Mouse (Mus musculus) kidney, postnatal 10 days (tissue): Measurements from ENCODE around the gene Psmd4.
"Not testable (repeated sequence)": the region's sequence is repeated elsewhere in the genome, so short reads cannot be mapped to it uniquely, and the experiment has no call there.

Experiments used
- DNase-seq: peaks from one replicate; pipeline ENCODE4 v3.0.0; 2021; ENCODE audit warnings: mixed read lengths

Psmd4 gene

DNA sequence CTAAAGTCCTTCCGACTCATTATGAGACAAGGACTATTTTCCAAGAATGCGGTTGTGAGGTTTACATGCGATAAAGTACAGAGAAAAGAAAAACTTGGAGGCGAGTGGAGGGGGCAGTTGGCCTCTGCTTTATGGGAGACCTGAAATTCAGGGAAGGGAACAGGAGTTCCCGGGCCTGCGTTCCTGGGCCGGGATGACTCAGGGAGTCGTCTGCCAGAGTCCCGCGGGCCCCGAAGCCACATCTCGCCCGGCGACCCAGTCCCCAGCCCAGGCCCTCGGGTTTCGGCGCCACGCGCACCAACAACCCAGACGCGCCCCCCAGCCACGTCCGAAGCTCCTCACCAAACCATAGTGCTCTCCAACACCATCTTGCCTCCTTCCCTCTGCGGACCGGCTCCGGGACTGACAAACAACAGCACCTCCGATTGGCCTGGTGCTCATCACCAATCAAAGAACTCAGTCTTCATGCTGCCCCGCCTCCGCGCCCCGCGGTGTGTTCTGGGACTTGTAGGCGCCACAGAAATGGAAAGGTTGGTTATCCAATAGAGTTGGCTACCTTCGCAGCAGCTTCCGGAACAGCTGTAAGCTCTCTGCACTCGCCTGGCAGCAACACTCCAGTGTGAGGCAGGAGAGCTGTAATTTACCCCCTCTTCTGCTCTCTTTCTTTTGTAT is at the start of gene Psmd4:
Gene Psmd4, minus strand, starts transcription at position 449 of the 672 bp plus-strand sequence.
- DNase-seq, result peak; percentile 98

DNA sequence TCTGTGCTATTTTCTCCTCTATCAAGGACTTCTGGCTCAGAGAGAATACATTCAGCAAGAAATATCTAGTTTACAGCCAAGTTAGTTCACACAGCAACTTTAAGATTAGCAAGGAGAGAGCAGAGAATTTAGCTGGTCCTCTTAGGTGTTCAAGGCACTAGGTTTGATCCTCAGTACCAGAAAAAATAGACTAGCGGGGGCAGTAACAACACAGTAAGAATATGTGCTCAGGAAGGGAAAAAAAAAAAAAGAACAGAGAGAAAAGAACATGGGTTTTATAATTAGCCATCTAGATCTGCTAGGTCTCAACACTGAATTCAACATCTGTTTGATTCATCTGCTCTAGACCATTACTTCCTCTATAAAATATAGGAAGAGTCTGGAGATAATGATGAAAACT is 45.7 kb upstream of the Psmd4 start:
- DNase-seq, result no peak

DNA sequence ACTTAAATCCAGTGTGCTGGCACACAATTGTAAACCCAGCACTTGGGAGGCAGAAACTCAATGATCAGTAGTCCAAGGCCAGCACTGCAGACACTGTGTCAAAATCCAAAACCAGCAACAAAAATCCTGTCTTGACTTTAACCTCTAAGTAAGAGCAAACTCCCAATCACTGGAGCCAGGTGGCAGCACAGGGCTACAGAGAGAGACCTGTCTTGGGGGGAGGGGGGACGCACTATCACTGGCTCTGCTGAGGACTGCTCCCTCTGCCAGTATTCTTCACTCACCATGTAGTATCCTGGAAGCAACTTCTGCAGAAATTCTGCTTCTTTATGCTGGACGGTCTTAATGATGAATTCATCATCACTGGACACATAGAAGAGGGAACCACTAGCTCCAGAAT is 29.2 kb upstream of the Psmd4 start:
- no peak for DNase-seq

DNA sequence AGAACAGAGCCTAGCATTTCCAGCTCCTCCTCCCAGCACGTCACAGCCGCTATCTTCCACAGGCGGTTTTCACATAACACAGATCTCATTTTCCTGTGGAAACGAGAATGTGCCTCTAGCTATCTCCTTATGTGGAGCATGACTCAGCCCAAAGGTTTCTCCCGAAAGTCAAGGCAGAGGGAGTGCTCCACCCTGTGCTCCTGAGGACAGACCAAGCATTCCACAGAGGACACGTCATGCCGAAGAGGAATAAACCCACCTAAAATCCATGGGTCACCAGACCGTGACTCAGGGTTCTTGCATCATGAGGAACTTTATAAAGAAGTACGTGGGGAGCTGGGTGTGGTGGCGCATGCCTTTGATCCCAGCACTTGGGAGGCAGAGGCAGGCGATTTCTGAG is 24.2 kb upstream of the Psmd4 start:
- no peak for DNase-seq

DNA sequence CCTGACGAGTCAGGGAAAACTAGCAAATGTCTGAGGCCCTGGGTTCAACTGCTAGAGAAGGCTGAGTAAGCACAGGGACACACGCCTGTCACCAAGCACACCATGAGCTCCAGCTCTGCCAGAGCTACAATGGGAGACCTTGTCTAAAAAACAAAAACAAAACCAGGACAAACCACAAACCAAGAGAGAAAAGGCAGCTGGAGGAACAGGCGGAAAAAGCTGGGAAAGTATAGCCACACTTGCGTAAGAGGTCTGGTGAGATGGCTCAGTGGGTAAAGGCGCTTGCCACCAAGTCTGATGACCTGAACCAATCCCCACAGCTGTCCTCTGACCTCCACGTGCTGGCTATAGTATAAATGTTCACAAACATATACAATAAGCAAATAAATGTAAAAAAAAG is 23.7 kb upstream of the Psmd4 start:
- no peak for DNase-seq

DNA sequence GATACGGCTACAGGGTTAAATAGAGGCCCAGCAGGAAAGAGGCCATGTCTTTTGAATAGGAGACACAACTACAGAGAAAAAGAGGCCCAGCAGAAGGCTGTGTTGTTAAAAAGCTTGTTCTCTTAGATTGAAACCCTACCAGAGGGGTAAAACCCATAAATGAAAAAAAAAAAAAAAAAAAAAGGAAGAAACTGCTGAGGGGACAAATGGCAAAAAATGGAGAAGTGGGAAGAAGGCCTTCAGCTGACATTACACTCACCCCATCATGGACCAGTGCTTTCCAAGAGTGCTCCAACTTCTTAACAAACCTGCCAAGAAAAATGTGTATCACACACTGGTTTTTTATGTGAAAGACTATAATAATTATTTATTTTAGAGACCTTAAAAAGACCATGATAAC is 23.1 kb upstream of the Psmd4 start:
- DNase-seq, result no peak

DNA sequence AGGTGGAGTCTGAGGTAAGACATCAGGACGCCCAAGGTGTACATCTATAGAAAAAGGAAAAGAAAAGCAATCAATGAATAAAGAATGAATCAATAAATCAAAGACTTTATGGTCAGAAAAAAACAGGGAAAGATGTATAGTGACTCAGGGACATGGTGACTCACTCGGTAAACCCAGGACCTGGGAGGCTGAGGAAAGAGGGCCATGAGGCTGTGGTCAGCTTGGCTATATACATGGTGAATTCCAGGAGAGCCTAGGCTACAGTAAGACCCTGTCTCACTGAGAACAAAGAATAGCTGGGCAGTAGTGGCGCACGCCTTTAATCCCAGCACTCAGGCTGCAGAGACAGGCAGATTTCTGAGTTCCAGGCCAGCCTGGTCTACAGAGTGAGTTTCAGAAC is 21.3 kb upstream of the Psmd4 start:
- no peak for DNase-seq

DNA sequence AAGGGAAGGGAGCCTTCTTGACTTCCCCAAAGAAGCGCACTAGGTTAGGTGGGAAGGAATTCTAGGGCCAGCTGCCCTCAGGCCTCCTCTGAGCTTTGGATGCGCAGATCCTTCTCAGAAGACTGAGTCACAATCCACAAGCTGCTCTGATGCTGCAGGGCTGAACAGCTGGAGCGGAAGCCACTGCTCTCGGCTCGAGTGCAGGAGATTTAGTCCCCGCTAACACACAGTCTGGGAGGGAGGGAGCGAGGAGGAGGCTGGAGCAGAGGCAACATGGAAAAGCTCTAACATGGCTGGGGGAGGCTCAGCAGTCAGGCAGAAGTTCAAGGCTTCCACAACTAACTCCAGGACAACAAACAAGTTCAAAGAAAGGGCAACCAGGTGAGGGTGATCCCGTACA is 15.7 kb upstream of the Psmd4 start:
- peak; percentile 36 for DNase-seq

DNA sequence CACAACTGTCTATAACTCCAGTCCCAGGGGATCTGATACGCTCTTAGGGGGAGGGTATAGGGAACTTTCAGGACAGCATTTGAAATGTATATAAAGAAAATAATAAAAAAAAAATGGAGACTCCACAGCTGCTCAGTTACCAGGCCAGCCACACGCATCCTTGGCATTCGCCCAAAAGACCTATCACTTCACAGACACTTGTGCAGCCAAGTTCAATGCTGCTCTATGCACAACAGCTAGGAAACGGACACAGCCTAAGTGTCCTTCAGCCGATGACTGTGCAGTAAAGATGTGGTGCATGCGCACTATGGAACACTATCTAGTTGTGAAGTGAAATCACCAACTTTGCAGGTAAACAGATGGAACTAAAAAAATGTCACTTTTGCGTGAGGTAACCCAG is 13.9 kb upstream of the Psmd4 start:
- DNase-seq, result no peak

DNA sequence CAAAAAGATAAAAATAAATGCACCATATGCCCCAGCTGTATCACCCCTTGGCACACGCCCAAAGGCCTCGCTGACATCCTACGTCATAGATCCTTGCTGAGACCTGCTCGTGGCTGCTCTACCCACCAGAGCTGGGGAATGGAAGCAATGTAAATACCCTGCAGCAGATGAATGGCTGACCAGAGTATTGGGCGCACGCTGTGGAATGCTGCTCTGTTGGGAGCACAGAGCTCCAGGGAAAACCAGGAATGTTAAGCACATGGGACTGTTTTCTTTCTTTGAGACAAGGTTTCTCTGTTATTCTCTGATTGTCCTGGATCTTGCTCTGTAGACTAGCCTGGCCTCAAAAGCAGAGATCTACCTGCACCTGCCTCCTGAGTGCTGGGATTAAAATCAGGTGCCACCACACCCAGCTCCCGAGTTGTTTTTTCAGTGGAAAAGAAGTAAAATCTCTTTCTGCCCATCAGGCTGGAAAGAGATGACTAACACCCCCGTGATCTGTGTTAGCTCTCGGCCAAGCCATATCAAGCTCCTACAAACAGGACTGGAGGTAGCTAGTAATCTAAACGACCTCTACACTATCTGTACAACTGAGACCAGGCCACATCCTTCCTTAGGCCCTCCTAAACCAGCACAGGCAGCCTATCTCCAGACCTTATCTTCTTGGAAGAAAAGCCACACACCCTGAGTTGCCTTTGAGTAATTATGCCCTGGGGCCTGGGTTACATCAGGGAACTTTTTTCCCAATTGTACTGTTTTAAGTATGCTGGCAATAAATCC is 12.3 kb upstream of the Psmd4 start:
- DNase-seq, result peak; percentile 58

DNA sequence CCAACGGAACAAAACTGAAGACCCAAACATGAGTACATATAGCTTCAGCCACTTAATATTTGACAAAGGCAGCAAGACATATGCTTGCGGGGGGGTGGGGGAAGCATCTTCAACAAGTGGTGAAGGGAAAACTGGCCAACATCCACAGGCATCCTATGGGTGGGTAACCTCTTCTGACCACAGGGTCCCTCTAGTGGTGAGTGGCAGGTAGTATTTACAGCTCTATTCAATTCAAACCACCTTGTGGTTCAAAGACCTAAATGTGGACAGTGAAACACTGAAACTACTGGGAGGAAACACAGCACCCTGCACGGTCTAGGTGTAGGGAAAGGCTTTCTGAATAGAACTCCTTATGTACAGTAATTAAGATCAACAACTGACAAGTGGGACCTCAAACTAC is 11.3 kb upstream of the Psmd4 start:
- peak; percentile 48 for DNase-seq

DNA sequence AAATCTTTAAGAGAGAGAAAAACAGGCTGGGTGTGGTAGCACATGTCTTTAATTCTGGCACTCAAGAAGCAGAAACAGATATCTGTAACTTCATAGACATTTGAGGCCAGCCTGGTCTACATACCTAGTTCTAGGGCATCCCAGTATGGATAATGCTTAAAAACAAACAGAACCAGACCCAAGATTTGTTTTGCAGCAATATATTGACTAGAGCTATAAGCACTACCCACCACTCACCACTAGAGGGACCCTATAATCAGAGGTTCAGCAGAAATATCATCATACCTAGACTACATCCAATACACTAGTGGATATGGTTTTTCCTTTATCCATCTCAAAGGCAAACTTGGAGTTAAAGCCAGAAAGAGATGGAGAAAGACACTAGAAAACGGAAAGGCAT is 10.5 kb upstream of the Psmd4 start:
- peak; percentile 67 for DNase-seq

DNA sequence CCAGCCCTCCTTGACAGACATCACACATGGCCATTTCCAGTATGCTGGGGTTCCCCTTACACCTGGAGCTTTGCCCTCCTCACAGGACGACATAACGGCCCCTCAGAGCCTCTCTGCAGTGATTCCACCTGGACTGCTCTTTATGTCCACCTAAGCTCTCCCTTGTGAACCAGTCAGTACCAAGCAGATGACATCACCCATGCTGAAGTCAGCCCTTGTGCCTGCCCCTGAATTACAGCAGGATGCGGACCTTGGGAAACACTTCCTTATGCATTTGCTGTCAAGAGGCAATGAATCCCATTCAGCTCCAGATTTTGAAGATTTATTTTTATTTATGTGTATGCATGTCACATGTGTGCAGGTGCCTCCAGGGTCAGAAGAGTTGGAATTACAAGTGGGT is 5.5 kb upstream of the Psmd4 start:
- no peak for DNase-seq

DNA sequence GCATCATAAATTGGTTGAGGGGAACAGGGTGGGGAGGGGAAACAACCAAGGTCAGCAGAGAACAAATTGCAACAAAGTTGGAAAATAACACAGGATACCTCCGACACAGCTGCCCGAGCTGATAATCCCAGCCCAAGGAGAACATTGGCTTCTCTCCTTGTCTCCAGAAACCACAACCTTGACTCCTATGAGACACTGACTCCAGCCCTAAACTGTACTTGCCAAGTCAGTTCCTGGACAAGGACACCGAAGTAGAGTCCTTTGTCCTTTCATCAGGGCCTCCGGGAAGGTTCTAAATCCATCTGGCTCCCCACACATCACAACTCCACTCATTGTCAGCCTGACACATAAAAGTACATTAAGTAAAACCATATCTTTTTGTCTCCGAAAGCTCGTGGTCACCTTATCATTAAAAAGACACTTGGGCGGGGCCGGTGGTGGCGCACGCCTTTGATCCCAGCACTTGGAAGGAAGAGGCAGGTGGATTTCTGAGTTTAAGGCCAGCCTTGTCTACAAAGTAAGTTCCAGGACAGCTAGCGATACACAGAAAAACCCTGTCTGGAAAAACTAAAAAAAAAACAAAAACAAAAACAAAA is 4.1 kb upstream of the Psmd4 start:
- no peak for DNase-seq

DNA sequence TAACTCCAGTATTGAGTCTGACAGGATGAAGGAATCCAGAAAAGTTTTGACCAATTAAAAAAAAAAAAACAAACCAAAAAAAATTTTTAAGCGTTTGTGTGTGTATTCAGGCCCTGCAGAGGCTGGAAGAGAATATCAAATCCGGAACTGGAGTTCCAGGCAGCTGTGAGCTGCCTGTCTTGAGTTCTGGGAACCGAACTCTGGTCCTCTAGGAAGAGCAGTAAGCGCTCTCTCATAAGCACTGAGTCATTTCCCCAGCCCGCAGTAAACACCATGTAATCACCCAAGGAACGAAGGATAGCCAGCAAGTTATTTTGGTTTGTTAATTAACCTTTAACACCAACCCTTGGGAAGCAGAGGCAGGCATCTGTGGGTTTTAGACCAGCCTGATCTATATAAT is 837 bp upstream of the Psmd4 start:
- DNase-seq, result no peak

DNA sequence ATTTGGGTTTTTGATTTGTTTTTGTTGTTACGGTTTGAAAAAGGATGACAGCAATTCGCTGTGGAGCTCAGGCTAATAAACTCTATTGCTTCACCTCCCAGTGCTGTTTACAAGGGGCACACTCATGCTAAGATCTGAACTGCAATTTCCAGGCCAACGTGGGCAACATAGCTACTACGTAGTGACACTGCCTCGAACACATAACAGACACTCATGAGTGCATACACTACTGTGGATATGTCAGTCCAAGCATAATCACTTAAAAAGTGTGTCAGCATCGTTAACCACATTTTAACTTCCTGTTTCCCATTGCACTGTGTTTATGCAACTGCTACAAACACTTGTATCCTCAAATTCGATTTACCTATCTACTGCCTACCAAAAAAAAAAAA is 420 bp upstream of the Psmd4 start:
- DNase-seq, result no peak

DNA sequence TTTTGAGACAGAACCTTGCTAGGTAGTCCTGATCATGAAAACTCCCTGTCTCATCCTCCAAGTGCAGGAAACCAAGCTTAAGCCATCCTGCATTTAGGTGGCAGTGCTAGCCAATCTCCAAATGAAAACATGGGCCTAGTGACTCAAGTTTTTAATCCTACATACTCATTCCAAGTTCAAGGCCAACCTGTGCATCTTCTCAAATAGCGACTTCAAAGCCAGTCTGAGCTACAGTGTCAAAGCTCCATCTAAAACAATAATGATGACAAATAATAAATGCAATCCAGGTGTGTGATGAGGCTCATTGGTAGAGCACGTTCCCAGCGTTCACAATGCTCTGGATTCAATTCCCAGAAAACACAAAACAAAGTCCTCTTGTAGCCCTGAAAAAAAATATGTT is 789 bp downstream of the Psmd4 start:
- no peak for DNase-seq

DNA sequence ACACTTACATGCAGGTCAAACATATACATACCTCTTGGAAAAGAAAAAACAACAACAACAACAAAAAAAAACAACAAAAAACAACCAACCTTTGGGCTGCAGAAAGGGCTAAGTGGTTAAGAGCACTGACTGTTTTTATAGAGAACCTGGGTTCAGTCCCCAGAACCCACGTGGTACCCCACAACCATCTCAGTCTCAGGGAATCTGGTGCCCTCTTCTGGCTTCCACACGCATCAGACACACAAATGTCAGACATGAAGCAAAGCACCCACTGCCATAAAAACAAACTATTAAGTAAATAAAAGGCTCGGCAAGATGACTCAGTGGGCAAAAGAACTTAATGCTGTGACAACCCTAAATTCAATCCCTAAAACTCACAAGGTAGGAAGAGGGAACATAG is 12.5 kb downstream of the Psmd4 start:
- no peak for DNase-seq

DNA sequence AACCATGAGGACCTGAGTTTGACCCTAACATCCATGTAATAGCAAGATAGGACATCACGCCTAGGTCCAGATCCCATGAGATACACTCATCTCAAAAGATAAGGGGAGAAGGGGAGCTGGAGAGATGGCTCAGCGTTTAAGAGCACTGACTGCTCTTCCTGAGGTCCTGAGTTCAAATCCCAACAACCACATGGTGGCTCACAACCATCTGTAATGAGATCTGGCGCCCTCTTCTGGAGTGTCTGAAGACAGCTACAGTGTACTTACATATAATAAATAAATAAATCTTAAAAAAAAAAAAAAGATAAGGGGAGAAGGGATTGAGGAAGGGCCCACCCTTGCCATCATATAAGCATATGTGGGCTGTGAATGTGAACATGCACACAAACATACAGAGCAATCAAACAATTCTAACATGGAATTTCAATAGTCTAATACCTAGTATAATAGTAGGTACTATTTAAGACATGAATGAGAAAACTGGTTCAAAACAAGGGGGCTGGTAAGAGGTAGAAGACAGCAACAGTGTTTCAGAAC is 13.1 kb downstream of the Psmd4 start:
- DNase-seq, result not testable (repeated sequence)

DNA sequence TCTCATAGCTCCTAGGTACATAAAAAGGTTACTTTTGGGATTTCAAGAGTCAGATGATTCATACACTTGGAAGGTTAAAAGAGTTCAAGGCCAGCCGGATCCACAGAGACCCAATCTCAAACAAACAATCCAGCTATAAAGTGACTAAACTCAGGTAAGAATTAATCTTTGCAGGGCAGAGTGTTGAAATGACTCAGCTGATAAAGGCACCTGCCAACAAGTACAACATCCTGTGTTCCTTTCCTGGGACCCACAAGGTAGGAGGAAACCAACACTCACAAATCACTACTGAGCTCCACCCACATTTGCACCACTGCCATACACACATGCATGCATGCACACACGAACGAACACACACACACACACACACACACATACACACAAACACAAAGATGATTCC is 13.8 kb downstream of the Psmd4 start:
- no peak for DNase-seq

DNA sequence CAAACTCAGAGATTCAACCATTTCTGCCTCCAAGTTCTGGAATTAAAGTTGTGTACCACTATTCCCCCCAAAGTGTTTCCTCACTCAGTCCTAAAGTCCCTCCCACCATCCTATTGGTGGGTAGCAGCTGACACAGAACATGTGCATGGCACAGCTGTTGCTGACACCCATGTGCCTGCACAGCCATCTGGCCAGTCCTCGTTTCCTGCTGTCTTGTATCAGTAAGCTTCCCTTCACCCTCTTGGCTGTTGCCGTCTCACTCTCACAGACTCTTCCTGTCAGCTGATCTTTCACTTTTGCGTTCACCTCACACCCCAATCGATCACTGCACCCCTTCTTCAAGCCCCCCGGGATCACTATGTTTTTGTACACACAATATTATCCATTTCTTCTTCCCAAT is 14.7 kb downstream of the Psmd4 start:
- DNase-seq, result no peak

DNA sequence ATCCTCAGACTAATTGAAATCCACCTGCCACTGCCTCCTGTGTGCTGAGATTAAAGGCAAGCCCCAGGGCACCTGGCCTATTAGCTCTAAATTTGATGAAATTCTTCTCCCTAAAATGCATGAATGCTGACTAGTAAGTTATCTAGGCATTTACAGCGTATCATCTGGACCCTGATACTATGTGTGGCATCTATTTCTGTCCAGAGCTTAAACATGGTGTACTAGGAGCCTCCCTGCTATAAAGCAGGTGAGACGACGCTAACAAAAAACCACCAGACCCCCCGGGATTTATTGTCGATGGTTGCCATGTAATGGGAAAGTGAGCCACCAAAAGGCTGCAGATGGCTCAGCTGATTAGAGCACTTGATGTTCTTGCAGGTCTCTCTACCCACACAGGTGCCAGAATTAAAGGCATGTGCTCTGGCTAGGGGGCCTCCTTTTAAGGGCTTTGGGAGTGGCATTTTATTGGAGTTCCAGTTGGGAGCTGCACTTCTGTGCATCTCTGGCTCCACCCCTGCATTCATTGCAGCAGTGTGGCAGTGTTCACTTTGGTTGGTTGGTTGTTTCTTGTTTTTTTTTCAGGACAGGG is 15.3 kb downstream of the Psmd4 start:
- DNase-seq, result no peak

DNA sequence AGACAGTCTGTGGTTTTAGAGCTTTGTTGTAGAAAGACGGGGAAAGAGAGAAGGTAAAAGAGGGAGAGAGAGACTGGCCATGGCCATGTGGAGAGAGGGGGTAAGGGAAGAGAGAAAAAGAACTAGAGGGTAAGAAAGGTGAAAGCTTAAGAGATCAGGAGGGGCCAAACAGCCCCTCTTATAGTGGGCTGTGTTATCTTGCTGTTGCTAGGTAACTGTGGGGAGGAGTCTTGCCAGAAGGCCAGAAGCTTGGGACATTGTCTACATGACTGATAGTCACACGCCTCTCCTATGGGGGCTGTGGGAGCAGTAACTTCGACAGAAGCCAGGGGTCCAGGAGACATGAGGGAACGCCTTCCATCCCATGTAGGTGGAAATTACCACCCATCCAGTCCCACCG is 17.2 kb downstream of the Psmd4 start:
- DNase-seq, result no peak

DNA sequence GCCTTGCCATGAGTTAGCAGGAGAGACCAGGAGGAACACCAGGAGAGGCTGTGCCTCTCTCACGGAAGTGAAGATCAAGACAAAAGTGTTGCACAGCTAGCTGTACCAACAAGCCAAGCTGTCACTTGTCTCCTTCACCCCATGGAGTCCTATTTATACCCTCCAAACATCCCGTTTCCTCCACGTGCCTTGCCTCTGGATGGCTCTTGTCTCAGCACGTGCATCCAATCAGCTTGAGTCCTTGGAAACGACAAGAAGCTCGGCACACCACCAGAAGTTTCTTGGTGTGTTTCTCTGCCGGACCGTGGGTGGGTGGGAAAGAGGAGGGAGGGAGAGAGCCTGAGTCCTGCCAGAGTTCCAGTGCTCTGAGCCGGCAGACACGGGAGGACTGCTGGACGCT is 17.9 kb downstream of the Psmd4 start:
- peak; percentile 43 for DNase-seq
